Mouse (Mus musculus): ENCODE results near the gene Lztfl1.

GRCm38 (mm10) chr9:123713111-123713510 is 4.4 kb downstream of the Lztfl1 start:
- TF ChIP-seq CTCF (IDR thresholded peaks at IDR 0.05): peak; percentile 40
- TF ChIP-seq POLR2A (IDR thresholded peaks at IDR 0.05; ENCODE audit: insufficient read depth, low read depth, low read length): no peak
- no peak for TF ChIP-seq EP300 (IDR thresholded peaks at IDR 0.05; ENCODE audit: insufficient read depth, low read depth, low read length)

All from heart, adult 2 months (tissue).